Mouse (Mus musculus) retina, embryonic 14.5 days (tissue): ENCODE results near the gene Tmem231.

Experiments used
- DNase-seq: peaks from one replicate; pipeline ENCODE4 v3.0.0-alpha.2; 2015; ENCODE audit warnings: low spot score

The Tmem231 gene

DNA sequence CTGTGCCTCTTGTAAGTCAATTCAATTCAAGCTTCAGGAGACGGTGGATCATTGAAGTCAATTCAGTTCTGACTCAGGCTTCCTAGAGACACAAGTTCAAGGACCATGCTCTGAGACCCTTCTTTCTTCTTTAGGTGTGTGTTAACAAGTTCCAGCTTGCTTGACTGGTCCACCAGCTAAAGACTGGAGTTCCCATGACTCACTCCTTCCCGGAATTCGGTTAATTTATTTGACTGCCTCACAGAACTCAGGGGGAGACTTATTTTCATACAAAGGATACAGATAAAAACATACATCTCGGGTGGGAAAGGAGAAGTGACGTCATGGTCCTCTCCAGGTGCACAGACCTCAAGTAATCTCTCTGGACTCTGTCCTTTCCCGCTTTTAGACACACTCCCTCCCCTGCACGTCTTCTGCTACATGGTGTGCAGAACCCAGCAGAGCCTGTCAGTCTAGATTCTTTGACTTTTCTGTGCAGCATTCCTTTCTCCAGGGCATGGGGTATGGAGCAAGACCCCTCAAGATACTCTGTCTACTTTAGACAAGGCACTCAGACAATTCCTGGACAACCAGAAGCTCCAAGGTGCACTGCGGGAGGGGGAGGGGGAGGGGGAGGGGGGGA, 28.1 kb downstream of the Tmem231 start:
- no peak for DNase-seq

DNA sequence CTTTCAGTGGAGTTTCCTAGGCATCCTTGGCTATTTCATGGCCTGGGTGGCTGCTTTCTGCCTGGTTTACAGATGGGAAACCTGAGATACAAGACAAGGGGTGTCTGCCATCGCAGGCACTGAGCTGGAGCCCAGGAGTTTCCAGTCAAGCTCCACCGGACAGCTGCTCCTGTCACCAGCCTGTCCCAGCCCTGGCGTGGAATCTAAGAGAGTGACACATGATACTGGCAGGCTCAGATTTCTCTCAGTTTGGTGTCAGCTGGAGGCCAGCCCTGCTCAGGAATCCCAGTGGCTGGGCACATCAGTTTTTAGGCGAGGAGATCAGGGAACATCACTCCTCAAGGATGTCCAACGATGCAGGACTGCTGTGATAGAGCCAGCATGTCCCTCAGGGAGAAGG, 31.6 kb downstream of the Tmem231 start:
- DNase-seq = no peak

DNA sequence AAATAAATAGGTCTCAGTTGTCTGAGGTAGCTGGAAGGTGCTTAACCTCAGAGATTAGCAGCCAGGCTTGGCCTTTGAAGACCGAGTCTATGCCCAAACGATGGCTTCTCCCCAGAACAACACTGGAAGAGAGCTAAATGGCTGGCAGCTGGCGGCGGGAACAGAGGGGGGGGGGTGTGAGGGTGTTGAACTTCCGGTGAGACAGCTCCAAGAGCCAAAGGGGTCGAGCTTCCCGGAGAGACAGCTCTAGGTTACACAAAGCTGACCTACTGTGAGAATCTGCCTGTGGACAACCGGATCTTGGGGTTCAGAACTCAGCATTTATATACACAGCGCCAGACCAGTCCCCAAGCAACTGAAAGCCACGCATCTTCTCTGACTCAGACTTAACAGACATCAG, 35.1 kb downstream of the Tmem231 start:
- DNase-seq = no peak

DNA sequence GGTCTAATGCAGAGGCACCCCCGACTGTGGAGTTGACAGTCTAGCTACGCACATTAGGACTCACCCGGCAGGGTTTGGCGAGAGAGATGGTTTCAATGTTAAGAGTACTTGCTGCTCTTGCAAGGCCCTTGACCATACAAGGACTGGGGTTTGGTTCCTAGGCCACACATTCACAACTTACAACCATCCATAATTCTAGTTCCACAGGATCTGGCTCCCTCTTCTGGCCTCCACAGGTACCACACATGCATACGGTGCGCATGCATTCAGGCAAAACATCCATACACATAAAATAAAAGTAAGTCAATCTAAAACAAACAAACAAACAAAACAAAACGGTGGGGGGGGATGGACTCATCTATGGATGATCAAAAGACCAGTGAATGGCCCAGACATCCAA, 38.7 kb downstream of the Tmem231 start:
- no peak for DNase-seq

DNA sequence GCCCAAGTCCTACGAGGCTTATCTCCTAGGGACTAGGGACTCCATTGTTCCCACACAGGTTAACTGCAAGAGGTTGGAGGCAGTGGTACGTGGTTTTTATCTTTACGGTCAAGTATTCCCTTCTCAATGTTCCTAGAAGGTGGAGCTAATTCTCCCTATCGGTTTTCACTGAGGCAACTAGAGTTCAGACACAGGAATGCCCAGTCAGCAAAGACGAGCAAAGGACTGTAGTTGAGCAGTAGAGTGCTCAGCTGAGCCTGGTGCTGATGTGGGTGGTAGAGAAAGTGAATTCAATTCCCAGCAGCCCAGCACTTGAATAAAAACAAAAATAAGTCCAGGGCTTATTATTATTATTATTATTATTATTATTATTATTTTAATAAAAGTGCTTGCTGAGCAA, 41.1 kb downstream of the Tmem231 start:
- no peak for DNase-seq

DNA sequence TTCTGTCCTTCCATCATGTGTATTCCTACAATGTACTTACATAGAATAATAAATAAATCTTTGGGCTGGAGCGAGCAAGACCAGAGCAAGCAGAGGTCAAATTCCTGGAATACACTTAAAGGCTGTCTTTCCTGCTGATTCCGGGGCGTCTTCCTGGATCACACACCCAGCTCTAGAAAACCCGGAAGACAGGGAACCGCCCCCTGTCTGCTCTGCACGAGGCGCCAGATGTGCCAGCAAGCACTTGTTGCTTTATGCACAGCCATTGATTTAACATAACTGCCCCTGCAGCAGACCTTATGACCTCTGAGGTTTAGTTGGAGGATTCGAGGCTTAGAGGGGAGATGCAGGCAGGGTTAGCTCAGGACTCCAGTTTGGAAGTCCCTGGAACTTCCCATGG, 41.7 kb downstream of the Tmem231 start:
- DNase-seq = no peak

DNA sequence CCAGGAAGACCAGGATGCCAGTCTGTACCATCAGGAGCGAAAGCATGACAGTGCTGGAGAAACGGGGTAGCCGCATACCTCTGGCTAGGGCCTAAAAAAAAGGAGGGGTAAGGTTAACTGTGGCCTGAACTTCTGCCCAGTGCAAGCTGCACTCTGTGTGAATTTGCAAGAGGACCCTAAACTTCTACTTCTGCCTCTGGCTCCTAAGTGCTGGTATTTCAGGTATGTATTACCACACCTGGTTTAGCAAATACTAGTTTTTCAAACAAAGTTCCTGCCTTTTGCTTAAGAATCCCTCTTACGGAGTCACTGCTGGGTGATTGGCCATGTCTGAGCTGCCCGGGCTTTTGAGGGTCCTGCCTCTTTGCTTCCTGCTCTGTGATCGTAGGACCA, 42.8 kb downstream of the Tmem231 start:
- no peak for DNase-seq

DNA sequence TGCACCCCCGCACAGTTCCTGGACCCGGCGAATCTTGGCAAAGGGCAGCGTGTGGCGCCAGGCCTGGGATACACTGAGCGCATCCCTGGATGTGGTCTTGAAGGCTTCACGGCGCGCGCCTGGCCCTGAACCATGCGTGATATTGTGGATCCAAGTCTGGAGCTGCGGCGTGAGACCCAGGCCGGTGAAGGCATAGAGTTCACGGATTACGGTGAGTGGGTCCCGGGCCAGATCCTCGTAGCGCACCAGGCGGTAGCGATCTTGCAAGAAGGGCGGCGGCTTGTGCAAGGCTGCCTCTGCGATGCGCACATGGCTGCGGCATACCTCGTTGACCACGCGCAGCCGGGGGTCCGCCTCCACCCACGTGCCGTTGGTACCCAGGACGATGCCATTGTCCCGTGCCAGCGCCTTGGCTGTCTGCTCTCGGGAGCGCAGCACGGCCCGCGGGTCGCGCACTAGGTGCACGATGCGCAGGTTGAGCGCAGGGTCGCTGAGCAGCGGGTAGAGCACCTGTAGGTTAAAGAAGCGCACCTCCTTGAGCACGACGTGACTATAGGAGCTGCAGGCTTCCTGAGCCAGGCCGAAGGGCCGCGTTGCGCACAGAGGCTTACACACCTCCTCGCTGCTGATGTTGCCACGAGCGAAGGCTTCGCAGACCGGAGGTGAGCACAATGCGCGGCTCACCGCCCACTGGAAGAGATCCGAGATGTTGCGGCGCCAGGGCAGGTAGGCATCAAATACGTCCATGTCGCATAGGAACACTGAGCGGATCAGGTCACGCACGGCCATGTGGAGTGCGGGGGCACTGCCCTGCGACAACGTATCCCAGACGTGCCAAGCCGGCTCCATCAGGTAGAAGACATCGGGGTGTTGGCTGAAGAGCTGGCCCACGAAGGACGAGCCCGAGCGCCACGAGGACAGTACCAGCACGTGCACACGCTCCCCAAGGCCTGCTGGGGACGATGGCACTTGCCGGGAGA, 43.5 kb downstream of the Tmem231 start:
- no peak for DNase-seq

DNA sequence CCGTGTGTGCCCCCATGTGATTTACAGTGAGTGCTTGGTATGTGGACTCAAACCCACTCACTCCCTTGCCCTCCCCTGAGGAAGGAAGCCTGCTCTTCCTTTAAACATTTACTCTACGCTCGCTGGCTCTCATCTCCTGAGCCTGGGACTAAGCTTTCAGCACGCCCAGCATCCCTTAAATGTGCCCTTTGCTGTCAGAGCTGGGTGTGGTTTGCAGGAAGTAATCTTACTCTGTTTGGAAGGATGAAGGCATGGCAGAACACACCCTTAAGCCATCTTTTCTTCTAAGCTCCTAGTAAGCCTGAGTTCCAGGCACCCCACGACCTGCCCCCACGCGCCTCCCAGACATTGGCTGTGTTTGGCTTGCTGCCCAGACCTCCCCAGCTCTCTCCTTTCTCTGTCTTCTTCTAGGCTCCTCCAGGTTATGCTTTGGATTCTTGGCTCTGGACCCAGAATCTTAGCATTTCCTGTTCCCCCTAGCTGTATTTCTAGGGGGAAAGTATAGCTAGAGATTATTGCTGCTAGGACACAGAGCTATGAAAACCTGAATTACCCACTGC, 45.5 kb downstream of the Tmem231 start:
- no peak for DNase-seq

DNA sequence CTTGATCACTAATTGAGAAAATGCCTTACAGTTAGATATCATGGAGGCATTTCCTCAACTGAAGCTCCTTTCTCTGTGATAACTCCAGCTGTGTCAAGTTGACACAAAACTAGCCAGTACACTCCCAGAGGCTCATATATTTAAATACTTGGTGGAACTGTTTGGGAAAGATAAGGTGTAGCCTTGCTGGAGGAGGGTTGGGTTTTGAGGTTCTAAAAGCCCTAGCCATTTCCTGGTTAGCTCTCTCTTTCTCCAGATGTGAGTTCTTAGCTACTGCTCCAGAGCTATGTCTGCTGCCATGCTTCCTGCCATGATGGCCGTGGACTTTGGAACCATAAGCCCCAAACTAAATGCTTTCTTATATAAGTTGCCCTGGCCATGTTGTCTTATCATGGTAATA, 46.2 kb downstream of the Tmem231 start:
- DNase-seq = no peak

DNA sequence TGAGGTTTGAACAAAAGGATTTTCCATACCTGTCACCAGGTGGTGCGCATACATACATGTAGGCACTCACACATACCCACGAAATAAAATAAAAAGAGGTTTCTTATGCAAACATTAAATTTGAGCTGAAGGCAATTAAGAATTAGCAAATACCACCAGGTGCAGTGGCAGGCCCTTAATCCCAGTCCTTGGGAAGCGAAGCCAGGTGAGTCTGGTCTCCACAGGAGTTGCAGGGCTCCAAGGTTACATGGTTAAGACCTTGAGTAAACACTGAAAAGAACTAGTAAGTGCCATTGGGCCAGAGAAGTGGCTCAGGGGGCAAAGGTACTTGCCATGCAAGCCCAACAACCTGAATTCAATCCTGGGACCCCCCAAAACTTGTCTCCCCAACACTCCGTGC, 50.1 kb downstream of the Tmem231 start:
- no peak for DNase-seq

DNA sequence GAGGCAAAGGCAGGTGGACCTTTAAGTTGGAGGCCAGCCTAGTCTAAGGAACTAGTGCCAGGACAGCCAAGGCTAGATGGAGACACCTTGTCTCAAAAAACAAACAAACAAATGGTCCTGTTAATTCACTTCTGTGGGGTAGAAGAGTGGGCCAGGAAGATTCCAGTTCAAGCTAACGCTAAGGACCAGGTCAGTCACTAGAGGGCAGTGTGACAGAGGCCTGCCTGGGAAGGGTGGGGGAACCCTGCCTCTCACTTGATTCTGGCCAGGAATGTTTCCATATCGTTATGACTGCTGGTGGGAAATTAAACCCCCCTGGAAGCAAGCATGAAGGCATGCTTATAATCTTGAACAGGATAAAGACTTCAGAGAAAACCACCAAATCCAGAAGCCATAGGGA, 52.1 kb downstream of the Tmem231 start:
- DNase-seq = peak; percentile 81

DNA sequence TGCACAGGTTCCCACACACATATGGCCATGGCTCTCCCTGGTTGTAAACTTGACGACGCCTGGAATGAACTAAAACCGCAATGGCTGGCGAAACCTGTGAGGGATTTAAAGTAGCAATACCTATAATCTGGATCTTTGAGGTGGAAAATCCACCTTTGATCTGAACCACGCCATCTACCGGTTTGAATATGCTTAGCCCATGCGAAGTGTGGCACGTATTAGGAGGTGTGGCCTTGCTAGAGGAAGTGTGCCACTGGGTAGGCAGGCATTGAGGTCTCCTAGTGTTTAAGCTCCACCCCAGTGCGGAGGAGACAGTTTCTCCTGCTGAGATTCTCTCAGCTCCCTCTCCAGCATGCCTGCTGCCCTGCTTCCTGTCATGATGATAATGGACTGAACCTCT, 56.0 kb downstream of the Tmem231 start:
- no peak for DNase-seq

DNA sequence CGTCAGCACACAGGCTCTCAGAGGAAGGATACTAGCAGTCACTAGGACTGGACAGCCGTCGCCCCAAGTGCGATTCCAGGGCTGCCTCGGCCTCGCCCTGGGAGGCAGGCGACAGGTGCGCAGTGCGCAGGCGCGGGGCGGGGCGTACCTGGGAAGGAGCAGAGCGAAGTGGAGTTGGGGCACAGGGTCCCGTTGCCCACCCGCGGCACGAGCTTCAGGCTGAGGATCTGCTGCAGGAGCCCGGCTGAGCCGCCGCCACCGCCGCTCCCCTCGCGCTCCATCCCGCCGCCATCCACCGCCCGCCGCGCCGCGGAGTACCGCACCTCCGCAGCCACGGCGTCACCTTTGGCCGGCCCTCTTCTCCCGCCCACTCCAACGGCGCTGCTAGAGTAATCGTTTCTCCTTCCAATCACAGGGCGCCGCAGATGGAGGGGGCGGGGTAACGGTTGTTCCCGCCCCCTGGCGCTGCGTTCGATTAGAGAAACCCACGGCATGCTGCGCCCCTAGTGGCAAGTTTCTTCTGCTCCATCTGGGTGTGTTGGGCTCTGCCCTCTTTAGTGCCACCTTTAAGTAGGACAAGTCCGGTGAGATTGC, 57.2 kb downstream of the Tmem231 start, which contains the start of gene Tmem170:
Gene Tmem170 (minus strand): TSS at position 396 of the 594 bp plus-strand sequence.
- DNase-seq = peak; percentile 100

DNA sequence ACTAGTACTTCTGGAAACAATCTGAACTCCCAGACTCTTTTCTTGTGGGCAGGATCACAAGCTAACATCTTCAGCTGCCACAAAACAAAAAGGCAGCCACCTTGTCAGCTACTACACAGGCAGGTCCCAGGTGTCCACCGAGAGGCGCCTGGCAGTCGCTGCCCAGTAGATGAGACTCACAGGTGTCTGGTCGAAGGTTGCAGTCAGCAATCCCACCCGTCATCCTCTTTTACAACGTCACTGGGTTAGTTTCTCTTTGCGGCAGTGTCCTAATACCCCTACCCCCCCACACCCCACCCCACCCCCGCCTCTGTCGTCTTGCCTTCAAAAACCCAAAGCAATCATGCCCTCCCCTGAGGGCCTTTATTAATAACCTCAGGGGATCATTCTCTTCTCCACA, 57.9 kb downstream of the Tmem231 start:
- peak; percentile 11 for DNase-seq

DNA sequence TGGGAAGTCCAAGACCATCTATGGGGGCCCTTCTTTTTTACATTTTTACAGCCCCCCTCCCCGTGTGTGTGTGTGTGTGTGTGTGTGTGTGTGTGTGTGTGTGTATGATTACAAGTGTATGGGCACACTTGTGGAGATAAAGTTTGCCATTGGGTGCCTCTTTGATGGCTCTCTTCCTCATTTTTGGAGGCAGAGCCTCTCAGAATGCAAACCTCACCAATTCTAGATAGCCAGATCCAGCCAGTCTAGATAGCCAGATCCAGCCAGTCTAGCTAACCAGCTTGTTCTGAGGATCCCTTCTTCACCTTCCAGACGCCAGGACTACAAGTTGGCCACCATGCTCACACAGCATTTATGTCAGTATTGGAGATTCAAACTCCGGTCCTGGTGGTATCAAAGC, 62.4 kb downstream of the Tmem231 start:
- no peak for DNase-seq

DNA sequence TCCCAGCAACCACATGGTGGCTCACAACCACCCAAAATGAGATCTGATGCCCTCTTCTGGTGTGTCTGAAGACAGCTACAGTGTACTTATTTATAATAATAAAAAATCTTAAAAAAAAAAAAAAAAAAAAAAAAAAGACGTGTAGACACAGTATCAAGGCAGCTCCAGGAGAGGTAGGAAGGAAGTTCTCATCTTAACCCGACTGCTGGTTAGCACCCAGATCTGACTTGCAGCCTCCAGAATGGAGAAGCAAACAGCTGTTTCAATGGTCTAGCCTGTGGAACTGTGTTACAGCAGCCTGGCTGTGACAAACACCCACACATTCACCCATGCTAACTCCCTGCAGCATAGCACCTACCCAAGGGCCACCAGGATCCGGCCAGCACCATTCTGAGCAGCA, 63.3 kb downstream of the Tmem231 start:
- DNase-seq = no peak

DNA sequence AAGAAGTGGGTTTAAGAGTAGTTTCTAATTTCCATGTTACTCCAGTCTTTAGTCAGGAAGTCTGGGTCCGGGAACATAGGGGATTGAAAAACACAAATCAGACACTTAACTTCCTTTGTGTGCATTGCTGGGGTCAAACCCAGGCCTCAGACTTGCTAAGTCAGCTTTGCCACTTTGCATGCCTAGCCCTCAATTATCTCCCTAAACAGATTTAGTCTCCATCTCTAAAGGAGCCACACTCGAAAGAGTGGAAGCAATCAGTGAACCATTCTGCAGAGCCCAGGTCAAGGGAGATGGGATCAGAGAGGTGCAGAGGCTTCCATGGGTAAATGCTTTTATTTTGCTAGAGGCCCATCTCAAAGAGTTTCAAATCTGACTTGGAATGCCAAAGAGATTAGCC, 65.0 kb downstream of the Tmem231 start:
- DNase-seq = no peak

DNA sequence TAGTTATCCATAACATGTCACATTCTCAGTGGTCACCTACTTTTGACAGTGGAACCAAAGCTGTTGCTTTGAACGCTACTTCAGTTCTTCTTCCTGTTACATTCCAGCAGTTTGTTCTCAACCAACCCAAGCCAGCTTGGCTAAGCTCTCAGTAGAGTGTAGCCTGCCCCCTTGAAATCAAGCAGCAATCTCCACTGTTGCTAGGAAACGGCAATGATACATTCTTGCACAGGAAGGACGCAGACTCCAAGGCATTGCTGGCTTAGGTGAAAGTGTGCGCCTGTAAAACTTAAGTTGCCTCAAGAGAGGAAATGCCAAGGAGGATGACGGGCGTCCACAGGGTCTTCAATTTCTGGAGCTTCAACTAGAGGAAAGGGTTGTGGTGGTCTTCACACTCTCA, 67.8 kb downstream of the Tmem231 start:
- DNase-seq = no peak

DNA sequence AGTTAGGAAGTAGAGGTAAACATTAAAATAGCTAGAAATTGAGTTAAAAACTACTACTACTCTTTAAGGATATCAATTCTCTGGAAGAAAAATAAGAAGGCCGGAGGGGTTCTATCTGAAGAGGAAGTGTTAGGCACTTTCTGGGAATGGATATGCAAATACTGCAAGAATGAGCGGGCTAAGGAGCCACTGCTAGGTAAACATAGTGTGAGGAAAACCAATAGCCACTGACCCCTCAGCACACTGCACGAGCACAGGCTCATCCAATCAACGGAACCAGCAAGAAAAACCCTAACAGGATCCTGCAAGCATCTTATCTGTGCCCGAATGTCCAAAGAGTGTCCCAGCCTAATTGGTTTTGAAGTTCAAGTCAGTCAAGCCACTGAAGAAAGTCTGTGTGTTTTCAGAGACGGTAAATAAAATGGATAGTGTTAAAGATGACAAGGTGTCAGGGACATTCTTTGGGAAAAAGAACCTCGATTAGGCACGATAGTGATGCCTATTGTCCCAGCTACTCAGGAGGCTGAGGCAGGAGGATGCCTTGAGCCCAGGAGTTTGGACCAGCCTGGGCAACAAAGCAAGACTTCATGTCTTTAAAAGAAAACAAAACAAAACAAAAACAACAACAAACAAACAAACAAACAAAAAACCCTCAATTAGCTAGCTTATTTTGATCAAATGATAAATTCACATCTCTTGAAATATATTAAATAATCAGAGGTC, 68.4 kb downstream of the Tmem231 start:
- DNase-seq = no peak

DNA sequence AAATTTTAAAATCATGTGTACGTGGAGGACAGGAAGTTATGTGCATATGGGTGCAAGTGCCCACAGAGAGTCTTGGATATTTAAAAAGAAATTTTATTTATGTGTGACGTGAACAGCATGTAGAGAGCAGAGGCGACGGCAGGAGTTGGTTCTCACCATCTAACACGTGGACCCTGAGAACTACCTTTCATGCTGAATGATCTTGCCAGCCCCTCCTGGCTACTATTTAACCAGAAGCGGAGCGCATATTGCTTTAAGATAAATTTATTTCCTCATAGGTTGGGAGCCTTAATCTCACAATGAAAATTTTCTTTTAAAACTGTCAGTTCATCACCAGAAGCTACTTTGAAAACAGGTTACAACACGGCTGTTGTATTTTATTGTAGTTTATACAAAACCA, 69.0 kb downstream of the Tmem231 start:
- no peak for DNase-seq

DNA sequence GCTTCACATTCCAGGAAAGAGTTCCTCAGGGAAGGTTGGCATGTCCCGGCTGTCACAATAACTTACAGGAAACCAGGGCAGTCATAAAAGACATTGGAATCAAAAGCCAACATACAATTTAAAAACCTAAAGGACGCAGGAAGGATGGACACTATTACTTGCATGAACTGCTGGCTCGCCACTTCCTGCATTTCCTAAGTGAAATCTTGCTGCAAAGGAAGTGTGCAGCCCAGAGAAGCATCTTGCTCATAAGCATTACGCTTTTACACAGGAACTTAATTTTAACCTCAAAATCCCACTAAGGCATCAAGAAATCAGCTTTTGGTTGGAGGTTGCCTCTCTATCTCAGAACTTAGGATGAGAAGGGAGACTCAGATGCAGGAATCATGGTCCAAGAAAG, 70.4 kb downstream of the Tmem231 start:
- DNase-seq = no peak
